Mouse (Mus musculus) c-Kit-negative CD71-positive TER-119-positive erythroid progenitor cells, embryonic 14.5 days (primary cell): Measurements from ENCODE around the gene Iffo1.
A peak's percentile ranks its signal among the peaks of the same experiment; 100 is the strongest.
"Not testable (repeated sequence)": the region's sequence is repeated elsewhere in the genome, so short reads cannot be mapped to it uniquely, and the experiment has no call there.

ENCODE experiments used
- DNase-seq: peaks from one replicate; pipeline ENCODE4 v3.0.0-alpha.2; 2013; ENCODE audit warnings: low read depth, low spot score

Gene Iffo1

DNA sequence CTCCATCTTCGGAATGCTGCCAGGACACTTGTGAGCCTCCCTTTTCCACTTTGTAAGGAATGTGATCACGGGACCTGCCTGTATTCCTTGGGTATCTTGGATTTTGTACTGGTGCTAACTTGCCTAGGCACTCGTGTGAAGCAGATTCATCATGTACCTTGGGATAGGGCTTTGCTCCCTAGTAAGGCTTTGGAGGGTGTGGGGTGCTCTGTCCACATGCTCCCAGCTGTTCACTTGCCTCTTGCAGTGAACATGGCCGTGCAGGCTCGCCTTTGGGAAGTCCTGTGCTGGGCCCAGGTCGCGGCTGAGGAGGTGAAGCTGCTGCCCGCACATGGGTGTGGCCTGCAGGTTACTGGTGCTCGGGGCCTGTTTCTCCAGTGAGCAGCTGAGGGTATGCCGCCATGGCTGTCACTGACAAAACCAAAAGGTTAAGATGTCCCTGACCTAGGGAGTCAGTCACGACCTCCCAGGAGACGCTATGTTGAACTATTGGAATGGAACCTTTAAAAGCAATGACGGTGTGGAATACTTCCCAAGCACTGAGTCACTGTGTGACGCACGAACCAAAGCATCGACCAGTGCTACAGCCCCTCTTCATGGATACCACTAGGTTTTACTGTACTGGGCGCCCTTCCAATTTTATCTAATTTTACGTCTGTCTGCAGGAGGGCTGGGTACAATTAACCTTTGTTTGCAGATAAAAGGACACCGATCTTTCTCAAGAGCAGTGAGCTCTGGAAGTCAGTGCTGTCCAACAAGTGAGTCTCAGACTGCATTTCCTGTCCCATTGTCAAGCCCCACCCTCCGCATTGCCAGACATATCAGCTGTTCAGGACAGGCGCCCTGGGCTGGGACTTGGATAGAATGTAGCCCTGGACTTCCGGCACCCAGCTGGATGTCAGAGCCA, 16.1 kb downstream of the Iffo1 start:
- DNase-seq, result no peak

DNA sequence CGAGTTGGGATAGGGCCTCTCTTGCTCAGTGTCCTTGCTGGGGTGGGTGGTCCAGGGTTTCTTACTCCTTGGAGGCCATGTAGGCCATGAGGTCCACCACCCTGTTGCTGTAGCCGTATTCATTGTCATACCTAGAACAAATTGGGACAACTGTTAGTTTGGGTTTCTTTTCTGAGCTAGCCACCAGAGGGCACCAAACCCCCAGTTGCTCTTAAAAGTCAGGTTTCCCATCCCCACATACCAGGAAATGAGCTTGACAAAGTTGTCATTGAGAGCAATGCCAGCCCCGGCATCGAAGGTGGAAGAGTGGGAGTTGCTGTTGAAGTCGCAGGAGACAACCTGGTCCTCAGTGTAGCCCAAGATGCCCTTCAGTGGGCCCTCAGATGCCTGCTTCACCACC, 16.9 kb downstream of the Iffo1 start:
- DNase-seq, result not testable (repeated sequence)

DNA sequence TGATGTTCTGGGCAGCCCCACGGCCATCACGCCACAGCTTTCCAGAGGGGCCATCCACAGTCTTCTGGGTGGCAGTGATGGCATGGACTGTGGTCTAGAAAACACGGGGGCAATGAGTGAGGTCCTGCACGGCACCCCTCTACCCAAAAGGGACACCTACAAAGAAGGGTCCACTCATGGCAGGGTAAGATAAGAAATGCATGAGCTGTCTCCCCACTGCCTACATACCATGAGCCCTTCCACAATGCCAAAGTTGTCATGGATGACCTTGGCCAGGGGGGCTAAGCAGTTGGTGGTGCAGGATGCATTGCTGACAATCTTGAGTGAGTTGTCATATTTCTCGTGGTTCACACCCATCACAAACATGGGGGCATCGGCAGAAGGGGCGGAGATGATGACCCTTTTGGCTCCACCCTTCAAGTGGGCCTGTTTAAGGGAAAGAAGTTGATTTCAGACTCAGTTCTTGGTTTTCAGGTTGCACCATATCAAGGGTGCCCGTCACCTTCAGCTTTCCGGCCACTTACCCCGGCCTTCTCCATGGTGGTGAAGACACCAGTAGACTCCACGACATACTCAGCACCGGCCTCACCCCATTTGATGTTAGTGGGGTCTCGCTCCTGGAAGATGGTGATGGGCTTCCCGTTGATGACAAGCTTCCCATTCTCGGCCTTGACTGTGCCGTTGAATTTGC, 17.7 kb downstream of the Iffo1 start:
- DNase-seq, result not testable (repeated sequence)

DNA sequence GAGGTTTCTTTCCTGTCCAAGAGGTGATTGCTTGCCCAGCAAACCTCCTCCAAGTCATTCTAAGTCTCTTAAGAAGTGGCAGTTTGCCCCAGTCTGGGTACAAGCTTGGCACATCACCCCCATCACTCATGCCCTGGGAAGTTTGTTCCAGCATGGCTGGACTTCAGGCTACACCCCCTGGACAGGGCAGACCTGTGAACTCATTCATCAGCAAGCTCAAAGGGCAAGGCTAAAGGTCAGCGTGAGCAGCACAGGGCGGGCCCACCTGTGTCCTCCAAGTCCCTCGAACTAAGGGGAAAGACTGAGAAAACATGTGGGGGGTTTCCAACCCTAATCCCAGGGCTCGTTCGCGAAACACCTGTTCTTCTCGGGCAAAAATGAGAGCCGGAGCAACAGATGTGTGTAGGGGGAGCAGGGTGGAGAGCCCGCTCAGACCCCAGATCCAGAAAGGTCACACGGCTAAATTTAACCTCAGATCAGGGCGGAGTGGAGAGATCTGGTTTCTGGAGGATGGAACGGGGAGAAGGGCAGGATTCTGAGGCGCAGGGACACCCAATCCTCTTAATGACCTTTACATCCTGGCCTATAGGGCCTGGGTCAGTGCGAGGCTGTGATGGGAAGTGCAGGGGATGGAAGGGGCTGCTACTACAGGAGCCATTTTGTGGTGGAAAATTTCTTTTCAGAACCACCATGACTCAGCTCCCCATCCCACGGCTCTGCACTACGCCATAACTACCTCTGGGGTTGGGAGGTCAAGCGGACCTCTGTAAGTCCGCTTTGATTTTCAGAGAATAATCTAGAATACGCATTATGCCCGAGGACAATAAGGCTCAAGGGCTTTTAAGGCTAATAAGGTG, 19.0 kb downstream of the Iffo1 start:
- DNase-seq, result no peak

DNA sequence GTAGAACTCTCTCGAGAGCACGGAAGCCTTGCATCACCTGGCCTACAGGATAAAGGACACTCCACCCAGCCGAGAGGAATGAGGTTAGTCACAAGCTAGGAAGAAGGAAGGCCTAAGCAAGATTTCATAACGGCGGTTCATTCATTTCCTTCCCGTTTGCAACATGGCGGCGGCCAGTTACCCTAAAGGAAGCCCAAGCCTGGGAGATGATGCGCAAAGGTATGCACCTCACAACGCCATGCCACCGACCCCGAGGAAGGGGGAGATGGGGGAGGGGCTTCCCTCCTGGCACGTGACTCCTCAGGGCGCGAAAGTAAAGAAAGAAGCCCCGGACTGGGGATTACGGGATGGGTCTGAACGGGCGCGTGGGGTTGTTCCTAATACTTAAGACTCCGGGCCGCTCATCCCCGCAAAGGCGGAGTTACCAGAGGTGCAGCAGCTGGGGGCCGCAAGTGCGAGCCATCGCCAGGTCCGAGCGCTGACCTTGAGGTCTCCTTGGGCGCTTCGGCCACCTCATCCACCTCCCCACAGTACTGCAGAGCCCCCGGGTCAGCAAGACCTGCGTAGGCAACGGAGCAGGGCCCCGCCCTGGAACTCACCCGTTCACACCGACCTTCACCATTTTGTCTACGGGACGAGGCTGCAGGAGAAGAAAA, 19.8 kb downstream of the Iffo1 start:
- no peak for DNase-seq

DNA sequence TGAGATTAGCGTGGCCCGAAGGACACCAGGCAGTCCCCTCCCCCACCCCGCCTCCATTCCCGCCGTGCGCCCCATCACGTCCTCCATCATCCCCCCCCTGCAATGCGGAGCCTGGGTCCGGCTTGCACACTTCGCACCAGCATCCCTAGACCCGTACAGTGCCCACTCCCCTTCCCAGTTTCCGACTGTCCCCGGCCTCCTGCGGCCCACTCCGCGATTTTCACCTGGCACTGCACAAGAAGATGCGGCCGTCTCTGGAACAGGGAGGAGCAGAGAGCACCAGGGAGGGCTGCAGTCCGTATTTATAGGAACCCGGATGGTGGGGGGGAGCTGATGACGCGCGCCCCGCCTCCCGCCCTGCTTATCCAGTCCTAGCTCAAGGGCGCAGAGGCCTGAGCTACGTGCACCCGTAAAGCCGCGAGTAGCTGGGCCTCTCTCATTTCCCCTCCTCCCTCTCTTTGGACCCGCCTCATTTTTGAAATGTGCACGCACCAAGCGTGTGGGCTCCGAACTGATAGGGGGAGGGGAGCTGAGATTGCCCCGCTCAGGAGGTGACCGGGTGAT, 20.4 kb downstream of the Iffo1 start:
- peak; percentile 62 for DNase-seq

DNA sequence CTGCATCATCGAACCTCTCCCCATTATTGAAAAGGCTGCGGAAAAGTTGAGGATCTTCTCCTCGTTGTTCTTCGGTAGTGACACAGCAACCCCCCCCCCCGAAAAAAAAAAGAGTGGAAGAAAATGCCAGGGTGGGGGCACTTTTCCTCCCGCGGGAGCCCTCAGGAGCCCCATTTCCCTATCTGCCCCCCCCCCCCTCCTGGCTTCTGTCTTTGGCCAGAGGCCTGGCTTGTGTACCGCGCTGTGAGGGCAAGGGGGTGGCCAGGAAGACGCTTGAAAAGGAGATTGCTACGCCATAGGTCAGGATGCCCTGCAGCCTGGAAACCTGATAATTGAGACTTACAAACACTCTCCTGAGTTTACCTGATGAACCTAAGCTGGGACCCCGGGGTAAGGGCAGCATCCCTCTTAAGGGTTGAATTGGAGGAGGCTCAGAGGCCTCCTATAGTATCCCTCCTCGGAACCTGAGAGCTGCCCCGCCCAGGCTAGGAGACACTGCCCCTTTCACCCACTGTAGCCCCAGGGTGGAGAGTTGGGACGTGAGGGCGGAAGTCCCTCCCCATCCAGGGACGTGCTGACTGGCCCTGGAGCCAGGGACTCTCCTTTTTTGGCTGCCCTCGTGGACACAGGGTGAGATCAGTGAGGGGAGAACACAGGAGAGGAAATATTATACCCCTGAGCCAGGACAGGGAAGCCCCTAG, 21.2 kb downstream of the Iffo1 start, which contains the start of gene Gapdh:
Gene Gapdh (minus strand): TSS at position 417 of the 701 bp plus-strand sequence.
- no peak for DNase-seq

DNA sequence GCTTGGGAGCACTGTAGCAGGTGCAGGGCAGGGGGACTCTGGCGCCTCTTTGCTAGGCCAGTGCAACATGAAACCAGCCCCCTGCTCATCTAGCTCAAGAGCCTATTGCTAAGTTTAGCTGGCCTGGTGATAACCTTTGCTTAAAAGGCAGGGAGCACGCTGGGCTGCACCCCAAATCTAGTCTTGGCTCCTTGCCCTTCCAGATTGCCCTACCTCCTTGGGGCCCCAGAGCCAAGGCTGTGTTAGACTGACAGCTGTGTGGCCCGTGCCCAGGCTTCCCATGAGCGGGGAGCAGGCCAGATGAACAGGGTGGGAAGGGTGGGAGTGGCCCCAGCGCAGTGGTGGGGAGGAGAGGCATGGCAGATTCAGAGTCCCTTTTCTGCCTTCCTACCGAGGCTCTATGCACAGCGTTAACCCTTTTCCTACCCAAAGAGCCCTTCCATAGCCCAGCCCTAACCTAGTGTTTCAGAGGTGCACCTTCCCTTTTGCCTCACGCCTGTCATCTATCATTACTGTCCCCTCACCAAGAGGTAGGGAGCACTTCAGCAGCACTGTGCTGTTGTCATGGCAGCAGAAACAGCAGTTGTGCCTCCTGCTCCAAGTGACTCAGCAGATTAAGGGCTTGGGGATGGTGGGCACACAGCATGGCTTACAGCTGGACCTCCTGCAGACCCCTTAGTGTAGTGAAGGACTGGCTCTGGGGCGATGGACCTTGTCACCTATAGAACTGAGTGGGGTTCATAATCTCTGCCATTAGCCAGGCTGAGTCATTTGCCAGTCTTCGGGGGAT, 22.0 kb downstream of the Iffo1 start:
- no peak for DNase-seq

DNA sequence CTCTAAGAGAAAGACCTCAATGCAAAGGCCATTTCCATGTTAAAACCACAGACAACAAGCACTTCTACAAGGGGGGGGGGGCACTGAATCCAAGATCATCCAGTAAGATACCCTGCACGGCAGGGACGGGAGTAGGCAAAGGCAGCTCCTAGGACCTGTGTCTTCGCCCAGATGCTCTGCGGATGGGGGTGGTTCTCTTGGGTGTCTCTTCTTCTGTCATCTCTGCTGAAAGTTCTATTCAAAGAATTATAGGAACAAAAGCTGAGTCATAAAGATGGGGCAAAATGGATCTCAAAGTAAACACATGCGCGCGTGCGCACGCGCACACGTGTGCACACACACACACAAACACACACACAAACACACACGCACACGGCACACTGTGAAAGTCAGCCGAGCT, 23.0 kb downstream of the Iffo1 start:
- no peak for DNase-seq

DNA sequence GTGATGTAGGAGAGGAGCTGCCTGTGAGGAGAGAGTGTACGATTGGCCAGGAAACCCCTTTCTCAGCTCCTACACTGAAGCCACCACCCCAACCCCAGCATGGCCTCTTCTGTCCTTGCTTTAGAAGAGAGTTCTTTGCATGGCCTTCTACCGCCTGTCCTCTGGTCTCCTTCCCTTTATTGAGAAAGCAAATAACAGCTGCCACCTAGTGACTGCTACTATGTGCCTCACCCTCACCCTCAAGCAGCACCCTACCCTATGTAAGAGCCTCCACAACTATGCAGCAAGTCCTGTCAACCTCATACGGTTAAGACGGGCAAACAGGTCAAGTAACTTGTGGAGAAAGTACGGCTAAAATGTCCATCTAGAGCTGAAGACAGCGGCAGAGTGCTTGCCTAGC, 25.2 kb downstream of the Iffo1 start:
- no peak for DNase-seq

DNA sequence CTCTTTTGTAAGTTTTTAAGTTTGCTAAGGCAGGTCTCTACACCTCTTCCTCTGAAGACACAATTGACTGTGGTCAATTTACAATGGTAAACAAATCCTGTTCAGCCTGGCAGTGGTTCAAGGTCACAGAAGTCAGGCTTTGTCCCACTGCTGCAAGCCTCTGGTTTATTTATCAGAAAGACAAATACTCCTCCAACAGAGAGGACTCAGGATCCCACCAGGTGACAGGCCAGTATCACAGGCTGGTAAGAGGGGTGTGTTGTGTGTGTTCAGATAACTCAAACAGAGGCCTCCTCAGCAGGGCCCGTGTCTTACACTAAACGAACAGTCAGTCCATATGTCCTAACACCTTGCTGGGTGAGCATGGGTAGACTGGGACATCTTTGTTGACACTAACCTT, 27.4 kb downstream of the Iffo1 start:
- DNase-seq, result no peak

DNA sequence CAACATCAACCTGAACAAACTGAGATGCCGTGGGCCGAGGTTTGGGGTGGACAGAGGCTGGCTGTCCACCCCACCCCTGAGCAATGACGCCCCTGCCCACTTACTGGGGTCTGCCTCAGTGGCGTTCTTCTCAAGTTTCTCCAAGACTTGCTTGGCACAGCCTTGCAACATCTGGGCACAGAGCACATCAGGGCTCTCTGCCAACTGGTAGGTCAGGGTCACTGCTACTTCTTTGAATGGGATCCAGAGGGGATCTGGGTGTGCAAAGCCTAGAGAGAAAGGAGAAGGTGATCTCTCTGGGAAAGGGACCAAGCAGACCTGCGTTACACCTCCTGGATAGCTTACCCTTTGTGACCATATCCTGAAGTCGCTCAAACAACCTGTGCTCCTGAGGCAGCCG, 28.2 kb downstream of the Iffo1 start:
- no peak for DNase-seq

DNA sequence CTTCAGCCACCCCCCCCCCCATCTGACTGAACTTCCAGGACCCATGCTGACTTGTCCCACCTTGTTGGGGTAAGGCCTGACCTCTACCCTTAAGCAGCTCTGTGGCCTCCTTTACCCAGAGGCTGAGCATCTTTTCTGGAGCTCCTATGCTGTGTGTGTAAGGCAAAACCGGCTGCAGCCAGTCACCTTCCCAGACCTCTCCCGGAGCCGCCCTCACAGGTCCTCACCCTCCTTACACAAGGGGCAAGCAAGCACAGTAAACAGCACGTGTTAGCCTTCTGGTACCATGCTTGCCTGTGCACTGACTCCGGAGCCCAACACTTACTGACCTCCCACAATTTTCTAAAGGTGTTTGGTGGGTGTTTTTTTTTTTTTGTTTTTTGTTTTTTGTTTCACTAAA, 30.4 kb downstream of the Iffo1 start:
- no peak for DNase-seq

DNA sequence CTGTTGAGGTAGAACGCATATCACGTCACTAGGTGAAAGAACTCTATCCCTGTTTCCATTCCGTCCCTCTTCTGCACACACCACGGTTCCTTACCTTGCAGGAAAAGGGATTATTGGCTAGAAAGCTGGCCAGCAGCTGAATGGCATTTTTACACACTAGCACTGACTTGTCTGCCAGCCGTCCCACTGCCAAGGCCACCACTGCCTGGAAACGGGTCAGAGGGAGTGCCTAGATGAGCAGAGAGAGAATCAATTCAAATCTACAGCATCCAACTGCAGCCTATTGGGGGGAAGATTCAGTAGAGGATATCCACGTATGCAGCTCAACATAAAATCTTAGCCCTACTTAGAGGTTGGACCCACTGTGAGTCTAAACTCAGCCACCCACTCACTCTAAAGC, 34.6 kb downstream of the Iffo1 start:
- DNase-seq, result no peak

DNA sequence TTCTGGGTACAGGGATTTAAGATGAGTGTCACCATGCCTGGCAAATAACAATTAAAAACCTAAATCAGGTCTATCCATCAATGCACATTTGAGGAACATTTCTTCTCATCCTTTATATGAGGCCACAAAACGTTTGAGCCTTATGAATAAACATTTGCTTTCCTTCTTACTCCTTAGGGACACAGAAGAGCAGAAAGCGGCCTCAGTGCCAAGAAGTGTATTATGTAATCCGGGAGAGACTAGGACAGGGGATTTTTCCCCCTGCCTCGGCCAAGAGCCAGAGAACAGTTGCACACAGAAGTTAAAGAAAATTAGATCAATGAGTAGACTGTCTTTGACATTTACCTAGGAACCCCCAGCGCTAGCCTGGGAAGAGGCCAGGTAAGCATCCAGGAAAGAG, 37.1 kb downstream of the Iffo1 start:
- no peak for DNase-seq

DNA sequence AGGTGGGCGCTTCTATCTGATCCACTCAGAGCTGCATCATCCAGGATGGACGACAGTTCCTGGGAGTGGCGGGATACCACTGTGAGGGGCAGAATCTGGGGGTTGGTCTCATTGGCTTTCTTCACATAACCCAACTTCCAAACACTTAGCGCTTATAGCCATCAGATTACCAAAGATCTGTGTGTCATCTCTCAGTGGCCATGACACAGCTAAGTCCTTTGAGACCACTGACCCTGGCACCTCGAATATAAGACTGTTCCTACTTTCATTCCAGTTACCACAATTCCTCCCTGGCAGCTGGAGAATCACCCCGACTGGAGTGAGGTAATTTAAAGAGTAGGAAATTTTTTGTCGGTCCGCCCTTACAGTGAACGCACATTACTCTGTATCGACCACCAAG, 41.2 kb downstream of the Iffo1 start:
- no peak for DNase-seq

DNA sequence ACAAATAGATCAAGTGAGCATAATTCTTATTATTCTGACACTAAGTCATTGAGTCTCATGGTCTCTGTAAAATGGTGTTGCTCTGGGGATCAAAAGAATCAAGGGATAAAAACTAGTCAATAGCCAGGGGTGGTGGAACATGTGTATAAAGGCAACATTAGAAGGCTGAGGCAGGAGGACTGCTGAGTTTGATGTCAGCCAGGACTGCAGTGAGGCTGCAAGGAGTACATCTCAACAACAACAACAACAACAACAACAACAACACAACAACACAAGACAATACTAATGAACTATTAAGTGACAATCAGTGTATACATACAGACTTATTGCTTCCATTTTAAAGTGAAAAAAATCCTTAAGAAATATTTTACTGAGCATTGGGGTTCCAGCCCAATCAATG, 45.8 kb downstream of the Iffo1 start:
- no peak for DNase-seq

DNA sequence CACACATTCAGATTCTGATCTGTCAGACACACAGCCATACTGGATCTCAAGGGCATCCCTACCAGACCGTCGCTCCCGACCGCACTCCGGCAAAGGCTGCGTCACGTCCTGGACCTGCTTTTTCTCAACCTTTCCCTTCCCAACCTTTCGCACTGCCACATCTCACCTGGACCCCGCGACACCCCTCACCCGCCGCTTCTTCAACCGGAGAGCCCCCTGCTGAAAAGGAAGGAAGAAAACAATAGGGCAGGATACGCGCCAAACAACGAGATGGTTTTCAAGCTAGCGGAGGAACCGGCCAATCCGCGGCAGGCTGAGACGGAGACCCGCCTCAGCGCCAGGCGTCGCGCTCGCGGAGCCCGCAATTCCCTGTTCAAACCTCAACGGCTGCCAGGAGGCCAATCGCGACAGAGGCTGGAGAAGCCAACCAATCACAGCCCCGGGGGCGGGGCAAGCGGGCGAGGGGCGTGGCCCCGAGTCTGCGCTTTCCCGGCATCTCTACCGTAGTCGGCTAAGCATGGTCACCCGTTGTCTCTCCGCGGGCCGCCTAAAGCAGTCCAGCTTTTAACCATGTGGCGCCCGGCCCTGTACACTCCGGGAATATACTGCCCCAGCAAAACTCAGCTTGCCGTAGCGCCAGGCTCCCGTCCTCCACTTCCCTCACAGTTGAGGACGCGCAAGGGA, 46.4 kb downstream of the Iffo1 start, which contains the start of the genes Ncapd2 and Mrpl51:
Gene Ncapd2 (minus strand): TSS at position 370 of the 684 bp plus-strand sequence.
Gene Mrpl51 (plus strand): TSS at position 470 of the 684 bp plus-strand sequence.
- peak; percentile 95 for DNase-seq
